Mouse (Mus musculus) kidney, postnatal 4 days (tissue): ENCODE results near the gene Cflar.
A peak's percentile ranks its signal among the peaks of the same experiment; 100 is the strongest.

Experiments used
- DNase-seq, 2 experiments: peaks; one replicate each; pipeline ENCODE4 v3.0.0; 2021; ENCODE audit warnings: mixed read lengths in 2 of 2

Cflar gene

DNA sequence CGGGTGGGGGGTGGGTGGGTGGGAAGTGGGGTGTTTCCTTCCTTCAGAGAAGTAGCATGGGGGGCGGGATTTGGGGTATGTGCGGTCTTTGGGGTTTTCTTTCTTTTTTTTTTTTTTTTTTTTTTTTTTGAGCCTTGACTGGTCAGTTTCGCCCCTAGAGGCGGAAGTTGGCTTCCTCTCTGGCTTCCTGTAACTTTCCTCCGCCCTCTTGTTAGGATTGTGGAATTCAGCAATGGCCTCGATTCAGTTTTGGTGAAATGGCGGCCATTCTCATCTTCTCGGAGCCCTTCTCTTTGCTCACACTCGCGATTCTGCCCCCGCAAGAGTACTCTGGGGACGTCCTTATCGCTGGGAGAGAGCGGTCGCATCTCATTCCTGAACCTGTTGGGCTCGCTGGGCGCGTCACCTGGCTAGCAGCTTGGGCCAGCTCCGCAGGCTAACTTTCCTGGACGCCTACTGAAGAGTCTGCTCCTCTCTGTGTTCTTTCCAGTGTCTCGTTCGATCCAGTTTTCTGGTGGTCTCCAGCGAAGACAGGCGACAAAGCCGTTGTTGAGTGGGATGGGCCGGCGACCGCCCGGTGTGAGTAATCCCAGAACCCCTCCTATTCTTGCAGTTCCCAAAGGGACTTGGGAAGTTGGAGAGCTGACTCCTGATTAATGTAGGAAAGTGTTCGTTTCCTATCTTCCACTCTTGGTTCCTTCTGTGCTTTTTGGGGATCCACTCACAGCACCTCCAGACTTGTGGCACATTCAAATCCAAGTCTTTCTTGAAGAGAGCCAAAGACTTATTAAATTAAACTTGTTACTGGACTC, 2.0 kb downstream of the Cflar start:
- DNase-seq, result peak; percentile 72 to 84

DNA sequence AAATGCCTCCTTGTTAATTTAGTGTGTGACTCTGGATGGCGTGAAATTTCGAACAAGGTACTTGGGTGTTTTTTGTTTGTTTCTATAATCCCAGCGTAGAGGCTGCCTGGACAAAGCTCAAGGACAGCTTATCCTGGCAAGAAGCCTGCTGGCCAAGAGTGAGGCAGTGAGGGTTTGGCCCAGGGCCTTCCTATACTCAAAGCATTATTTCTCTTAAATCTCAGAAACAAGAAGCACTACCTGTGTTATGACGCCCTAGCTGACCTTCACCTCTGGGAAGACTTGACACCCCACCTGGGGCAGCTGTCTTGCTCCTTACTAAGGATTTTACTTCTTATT, 2.6 kb downstream of the Cflar start:
- peak; percentile 61 to 72 for DNase-seq

DNA sequence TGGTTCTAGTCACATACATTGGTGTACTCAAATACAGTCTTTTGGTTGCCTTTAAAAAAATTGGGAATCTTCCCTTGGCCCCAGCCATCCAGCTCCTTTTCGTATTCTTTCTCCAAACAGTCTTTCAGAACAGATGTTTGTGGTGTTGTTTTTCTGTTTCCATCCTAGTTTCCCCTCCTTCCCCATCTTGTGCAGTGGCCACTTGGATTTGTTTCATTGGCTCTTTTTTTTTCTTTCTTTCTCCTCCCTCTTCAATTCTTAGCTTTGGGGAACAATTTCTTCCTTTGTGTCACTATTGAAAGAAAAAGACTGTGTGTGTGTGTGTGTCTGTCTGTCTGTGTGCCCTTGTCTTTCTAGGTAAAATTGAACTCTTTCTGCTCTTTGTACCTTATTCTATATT, 3.1 kb downstream of the Cflar start:
- no peak for DNase-seq

DNA sequence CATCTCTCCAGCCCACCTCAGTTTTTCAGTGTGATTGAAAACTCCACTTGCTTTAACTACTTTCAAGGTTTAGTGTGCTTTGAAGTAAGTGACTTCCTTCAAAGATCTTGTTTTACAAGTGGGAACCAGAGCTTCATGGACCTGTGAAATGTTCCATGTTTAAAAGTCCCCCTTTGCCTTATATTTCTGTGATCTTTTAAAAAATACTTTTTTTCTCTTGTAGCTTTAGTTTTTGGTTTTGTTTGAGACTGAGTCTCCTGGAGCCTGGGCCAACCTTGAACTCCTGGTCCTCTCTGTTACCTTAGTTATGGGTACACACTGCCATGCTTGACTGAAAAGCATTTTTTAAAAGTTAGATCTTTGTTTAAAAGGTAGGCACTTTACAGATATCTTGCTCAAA, 4.2 kb downstream of the Cflar start:
- DNase-seq, result no peak

DNA sequence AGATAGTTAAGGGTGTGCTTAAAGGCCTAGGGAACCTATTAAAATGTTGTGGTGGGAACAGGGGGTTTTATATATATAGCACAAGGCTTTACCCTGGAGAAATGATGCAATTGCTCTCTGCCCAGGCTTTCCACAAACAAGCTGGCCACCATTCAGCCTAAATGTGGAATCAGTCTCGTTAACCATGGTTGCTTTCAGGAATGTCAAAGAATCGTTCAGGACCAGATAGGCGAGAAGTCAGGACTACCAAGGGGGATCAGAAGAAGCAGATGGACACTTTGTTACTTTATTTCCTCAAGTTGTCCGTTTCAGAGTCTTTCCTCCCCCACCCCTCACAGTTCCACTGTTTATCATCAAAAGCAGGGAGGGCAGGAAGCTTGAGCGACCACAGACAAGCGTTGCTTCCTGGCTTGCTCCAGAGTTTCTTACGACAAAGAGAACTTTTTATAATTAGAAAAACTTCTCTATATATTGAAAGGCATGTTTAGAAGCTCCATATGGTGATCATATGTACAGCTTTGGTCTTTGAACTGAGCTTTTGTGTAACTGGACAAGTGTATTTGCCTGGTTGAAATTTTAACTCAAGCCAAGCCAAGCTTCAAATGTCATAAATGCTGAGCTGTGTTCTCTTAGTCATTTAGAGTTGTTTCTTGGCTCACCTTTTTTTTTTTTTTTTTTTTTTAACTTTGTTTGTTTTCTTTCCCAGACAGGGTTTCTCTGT, 5.0 kb downstream of the Cflar start:
- no peak for DNase-seq

DNA sequence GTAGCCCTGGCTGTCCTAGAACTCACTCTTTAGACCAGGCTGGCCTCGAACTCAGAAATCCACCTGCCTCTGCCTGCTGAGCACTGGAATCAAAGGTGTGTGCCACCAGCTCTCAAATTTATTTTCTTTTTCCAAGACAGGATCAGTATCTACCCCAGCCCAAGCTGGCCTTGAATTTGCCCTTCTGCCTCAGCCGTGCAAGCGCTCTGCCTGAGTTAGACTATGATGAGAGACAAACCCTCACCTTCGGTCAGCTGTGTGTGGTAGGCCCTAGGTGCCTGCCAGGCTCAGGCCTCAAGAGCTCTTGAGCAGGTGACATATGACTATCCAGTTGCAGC, 5.5 kb downstream of the Cflar start:
- DNase-seq, result no peak

DNA sequence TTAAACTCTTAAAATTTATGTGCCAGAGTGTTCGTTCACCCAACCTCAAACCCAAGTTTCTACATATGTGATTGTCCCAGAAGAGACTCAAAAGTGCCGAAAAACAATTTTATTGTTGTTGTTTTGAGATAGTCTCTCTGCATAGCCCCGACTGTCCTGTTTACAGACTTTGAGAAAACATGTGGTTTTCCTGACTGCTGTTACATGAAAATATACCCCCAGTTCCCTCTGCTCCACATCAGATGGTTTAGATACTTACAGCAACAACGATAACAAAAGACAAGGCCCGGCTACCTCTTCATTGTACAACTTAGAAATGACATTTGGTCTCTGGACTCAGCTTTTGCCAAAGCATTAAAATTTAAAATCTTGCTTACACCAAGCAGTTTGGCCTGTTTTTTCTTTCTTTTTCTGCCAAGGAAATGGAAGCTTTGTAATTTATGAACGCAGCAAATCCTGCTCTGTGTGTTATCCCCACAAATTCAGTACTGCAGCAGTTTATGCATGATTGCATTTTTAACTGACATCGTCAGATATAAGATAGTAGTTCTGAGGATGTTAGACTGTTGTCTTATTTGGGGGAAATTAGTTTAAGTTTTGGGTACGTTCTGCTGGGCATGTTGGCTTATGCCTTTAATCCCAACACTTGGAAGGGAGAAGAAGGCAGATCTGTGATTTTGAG, 6.4 kb downstream of the Cflar start:
- no peak for DNase-seq

DNA sequence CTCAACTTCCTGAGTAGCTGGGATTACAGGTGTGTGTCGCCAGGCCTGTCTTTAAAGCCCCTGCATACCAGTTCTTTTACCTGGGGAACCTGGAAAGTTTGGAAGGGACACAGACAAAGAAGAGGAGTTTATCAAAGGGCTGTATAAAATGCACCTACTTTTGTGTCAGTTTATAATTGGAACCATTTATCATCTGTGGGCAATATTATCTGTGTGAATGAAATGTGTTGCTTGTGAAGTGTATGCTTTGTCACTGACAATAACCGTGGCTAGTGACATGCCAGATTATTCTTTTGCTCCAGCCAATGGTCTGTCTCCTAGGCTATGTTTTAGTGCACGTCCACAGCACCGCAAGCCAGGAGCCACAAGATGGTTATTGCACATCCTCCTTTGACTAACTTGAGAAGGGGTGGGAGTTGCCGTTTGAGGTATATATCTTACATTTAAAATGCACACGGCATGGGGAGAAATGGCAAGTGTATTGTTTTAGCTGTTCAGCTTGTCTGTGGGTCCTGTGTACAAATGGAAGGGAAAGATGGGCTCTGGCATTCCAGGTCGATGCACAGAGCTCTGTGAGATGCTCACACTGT, 8.1 kb downstream of the Cflar start:
- DNase-seq, result no peak

DNA sequence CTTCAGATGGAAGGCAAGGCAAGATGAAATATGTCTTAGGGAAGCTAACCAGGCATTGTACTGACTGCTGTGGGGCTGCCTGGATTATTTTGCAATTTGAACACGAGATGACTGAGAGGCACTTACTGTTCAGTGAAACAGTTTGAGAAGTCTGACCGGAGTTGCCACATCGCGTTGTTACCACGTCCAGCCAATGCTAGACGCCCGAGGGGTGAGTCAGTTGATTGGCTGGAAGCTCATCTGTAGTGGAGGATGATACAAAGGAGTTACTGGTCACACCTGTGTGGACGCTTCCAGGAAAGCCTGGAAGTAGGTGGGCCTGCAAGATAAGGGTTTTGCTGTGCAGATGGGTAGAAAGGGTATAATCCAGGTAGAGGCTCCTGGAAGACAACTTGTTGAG, 8.8 kb downstream of the Cflar start:
- no peak for DNase-seq

DNA sequence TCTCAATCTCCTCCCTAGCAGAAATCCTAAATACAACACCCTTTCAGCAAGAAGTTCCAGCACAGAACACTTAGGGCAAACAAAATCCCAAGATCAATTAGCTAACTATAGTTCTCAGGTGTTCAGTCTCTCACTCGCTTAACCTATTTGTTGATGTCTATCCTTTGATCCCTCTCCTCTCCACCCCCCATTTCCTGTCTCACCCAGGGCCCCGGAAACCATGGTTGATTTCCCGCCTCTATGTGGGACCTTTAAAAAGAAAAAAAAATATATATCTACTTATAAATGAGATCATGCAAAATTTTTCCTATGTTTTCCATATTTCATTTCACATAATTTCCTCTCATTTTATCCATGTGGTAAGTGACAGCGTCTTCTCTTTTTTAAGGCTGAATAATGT, 9.7 kb downstream of the Cflar start:
- no peak for DNase-seq

DNA sequence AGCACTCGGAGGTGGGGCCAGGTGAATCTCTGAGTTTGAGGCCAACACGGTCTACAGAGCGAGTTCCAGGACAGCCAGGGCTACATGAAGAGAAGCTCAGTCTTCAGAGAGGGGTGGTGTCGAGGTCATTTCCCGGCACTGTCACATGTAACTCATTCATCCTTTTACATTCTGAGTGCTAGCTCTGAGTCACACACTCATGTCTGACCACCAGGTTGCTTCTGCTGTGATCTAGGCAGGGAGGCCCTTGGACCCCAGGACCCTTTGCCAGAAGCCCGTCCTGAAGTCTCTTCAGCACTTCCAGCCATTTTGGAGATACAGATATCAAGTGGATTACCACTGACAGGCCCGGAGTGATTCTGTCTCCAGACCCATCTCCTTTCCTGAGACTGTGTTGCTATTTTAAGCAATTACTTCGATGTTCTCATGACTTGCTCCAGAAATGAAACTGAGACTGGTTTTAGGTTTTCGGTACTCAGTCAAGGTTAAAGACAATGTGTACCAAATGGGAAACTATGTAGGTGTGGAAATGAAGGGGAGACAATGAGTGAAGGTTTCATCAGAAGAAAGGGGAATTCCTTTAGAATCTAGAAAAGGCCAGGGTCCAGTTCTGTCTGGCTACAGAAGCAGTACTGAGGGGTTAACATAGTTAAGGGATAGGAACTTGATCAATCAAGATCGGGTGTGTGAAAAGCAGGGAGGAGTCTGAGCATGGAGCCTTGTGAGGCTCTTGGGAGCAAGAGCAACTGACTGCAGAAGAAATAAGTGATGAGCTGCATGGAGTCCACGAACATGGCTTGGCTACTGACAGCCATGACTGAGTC, 11.0 kb downstream of the Cflar start:
- no peak for DNase-seq

DNA sequence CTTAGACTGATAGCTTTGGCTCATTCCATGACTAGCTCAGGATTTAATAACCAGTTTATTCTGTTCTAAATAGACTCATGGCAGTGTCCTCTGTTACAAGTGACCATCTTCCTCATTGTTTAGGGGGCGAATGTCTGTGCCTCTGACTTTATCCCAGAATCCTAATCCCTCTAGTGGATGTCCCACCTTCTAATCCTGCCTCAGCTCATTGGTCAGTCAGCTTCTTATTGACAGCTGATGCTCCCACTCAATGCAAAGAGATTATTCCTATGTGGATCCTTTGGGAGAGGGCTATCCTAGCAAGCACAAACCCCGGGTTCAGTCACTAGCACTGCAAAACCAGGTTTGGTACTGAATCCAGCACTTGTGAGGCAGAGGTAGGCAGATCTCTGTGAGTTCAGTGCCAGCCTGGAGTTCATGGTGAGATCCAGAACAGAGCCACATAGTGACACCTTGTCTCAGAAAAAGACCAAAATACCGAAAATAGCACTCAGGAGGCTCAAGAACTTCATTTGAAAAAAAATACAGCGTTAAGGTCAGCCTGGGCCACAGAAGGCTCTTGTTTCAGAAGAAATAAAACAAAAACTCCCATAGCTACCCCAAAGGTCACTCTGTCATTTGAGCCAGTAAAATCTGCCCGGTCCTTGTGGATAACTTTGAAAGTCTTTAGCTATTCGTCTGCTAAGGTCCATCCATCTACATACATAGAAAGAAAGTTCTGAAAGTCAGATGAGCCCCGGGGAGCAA, 11.9 kb downstream of the Cflar start:
- no peak for DNase-seq

DNA sequence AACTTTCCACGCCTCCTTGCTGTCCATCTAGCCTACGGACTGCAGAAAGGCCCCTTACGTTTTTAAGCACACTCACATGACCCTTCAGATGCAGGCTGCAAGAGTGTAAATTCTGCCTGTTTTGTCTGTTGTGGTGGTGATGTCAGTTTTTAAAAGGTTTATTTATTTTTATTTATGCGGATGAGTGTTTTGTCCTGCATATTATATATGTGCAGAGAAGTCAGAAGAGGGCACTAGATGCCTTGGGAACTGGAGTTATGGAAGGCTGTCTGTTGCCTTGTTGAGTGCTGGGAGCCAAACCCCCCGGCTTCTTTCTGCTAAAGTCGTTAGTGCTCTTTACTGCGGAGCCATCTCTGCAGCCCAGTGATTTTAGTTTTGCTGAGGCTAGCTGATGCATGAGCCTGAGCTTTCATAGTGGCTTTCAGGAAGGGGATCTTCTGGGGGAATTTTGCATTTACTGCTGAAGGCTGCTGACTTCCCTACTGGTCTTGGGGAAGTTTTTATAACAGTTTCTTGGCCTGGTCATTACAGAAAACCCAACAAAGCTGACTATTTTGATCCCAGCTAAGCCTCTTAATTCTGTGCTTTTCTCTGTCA, 12.6 kb downstream of the Cflar start:
- peak in 1 of 2 experiments; percentile 38 for DNase-seq

DNA sequence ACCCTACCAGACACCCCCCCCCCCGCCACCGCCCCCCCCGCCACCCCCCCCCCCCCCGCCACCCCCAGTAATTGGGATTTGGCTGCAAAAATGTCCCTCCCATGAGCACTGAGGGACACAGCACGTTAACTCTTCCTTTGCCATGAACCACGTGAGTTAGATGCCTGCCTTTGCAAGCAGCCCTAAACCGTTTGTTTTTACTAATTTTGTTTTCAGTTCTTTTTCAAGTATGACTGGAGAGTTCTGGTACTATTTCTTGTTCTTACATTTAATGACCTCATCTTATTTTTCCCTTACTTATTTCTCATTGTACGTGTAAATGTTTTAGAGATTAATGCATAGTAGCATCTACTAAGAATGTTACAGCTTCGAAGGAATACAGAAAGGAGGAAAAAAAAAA, 13.2 kb downstream of the Cflar start:
- no peak for DNase-seq

DNA sequence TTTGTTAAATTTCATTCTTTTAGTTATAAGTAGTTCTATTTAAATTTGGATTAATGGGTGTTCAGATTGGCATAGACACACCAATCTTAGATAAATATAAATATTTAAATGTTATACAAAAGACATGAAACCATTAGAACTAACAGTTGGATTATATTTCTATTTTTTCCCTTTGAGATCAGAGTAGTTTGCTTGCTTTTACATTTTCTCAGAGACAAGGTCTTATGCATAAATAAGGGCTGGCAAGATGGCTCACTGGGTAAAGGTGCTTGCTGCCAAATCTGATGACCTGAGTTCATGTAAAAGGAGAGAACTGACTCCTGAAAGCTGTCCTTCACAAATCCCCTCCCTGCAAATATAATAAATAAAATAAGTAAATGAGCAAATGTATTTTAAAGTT, 13.8 kb downstream of the Cflar start:
- no peak for DNase-seq

DNA sequence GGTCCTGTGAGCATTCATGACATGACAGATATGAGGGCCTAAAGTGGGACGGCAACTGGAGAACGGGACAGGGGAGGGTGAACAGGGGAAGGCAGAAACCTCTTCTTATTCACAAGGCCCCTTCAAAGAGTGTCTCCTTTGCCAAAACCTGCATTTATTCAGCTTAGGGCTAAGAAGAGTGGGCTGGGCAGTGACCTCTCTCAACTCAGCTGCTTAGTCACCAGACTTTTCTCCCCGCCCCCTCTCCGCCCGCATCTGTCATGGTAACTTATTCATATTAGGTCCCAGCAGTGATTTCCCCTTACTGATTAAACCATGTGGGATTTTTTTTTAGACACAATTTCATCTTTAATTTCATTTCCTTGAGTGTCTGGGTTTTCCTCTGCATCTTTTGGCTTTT, 14.5 kb downstream of the Cflar start:
- peak; percentile 53 to 61 for DNase-seq

DNA sequence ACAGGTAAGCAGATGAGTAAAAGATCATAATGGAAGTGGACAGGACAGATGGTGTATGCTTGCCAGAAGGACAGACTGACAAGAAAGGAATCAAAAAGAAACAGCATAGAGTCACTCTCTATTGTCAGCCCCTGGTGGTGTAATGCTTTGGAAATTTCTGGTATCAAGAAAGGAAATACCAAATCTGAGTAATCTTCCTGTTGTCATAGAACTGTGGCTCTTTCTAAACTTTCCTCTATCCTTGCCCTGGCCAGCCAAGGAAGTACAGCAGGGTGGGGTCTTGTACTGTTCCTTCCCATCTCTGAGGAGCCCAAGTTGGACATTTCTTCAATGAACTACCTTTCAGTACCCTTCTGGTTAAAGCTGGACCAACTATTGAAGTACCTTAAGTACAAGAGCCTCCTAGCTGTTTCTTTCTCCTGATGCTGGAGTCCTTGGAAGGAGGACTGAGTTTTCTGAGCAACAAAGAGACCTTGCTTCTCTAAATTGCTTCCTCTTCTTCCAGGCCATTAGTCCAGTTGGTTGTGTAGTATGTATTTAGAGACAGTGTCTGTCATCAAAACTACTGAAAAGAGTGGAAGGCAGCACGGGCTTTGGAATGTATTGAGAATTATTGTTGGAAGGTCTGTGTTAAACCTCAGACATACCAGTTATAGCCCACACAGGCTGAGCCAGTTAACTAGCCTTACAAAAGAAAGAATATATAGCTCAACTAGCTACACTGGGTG, 15.9 kb downstream of the Cflar start:
- DNase-seq, result no peak

DNA sequence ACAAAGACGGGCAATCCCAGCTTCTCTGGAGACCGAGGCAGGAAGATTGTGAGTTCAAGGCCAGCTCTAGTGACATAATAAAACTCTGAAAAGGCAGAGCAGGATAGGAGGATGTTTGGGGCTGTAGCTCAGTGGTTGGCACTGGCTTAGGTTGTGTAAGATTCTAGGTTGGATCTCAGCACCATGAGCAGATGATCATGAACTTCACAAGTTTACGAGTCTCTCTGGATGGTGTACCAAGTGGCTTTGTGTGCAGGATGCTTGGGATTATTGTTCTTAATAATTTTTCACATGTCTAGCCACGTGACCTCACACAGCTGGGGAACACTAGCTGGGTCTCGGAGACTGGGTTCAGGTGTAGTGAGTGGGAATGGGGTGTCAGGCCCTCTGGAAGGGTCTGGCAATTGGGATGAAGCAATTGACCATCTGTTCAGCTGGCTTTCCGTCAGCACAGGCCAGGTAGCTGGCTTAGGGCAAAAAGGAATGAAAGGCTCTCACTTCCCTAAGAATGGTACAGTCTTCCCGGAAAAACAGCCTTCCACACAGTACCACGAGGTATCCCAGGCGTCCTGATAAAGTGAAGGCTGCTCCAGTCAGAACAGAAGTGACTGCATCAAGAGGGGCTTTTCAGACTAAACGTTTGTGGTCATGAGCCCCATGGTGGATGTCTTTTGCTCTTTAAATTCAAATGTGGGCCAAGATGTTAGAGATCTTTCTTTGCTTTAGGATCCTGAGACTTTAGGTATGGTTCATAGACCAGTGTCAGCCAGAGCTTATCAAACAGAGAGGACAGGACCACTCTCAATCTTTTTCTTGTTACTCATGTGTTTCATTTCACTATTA, 16.7 kb downstream of the Cflar start:
- DNase-seq, result no peak

DNA sequence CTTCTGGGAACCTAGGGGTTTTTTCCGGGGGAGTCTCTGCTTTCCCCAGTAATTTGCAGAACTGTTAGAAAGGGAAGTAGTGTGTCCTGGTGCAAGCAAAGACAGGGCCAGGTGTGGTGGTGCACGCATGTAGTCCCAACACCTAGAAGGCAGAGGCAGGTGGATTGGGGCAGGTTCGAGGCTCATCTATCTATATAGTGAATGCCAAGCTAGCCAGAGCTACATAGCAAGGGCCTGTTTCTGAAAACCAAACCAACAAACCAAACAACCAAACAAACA, 17.2 kb downstream of the Cflar start:
- no peak for DNase-seq

DNA sequence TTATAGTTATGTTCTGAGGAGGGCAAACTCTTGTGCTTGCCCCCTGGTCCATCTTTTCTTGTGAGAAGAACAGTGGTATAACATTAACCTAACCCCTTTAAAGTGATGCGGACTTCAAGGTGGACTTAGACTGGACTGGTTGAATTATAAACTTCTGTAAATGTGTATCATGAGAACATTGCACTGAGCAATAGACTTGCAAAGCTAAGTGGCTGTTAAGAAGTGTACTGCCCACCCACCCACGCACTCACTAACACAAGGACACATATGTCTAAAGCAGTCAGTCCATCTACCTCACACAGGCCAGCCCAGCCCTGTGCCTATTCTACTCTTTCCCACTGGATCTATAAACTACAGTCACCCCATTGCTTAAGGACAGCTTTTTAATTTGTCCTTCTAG, 22.3 kb downstream of the Cflar start:
- peak; percentile 34 to 52 for DNase-seq
